In genomic region chr9:115261456-115261855, GRCm38 (mm10) we compare ENCODE assay signal across 8 mouse cellular contexts. TPM values are rescaled to one million over a fixed set of nuclear protein-coding genes. Genes with fewer than 3 reads are reported as not detected.
DNase-seq lines count a peak whose midpoint lies in the region; ATAC-seq and TF ChIP-seq lines count a peak whose summit lies in the region.

No protein-coding gene starts in this region.

- TF ChIP-seq EP300 in stomach, postnatal 0 days (optimal IDR thresholded peaks at IDR 0.05): no peak

- no peaks in the 10 kb centered on the region for H3K9me3 ChIP-seq in heart, embryonic 10.5 days
- H3K9me3 ChIP-seq in stomach, postnatal 0 days (ENCODE audit: control insufficient read depth, low read length): no peaks in the 10 kb centered on the region

- no peak for ATAC-seq in stomach, postnatal 0 days (ENCODE audit: low FRiP score, low TSS enrichment)

- peaks cover 48% of the 10 kb centered on the region for H3K36me3 ChIP-seq in heart, embryonic 10.5 days
- peaks cover 4% of the 10 kb centered on the region for H3K36me3 ChIP-seq in stomach, postnatal 0 days (ENCODE audit: control insufficient read depth, insufficient read depth, low read length)

- WGBS in heart, embryonic 10.5 days: 84% methylated on average over 8 of the region's 8 CpGs
- 80% methylated on average over 8 of the region's 8 CpGs for WGBS in stomach, postnatal 0 days

- H3K9ac ChIP-seq in stomach, postnatal 0 days (ENCODE audit: low read length): no peak overlapping the region

- H3K4me2 ChIP-seq in stomach, postnatal 0 days (replicated peaks; ENCODE audit: low read depth): no peak overlapping the region

- peak; percentile 73 for TF ChIP-seq CTCF in stomach, postnatal 0 days (IDR thresholded peaks at IDR 0.05; ENCODE audit: low read depth)

- peak; percentile 53 for DNase-seq in heart, embryonic 10.5 days (ENCODE audit: low spot score)
- no peak for DNase-seq in heart, postnatal 25 days (ENCODE audit: low spot score)
- peak; percentile 21 for DNase-seq in thymus, postnatal 0 days (ENCODE audit: low spot score)
- no peak for DNase-seq in thymus, postnatal 4 days
- peak; percentile 43 for DNase-seq in layer of hippocampus, adult 11-12 months (ENCODE audit: low spot score)
- no peak for DNase-seq in stomach, postnatal 0 days (ENCODE audit: low spot score)
- no peak for DNase-seq in gastrocnemius, adult 8-10 months (ENCODE audit: low spot score in 2 of 2)
- DNase-seq in gastrocnemius, postnatal 4 days (ENCODE audit: low spot score in 2 of 2): no peak

- H3K27ac ChIP-seq in heart, embryonic 10.5 days: no peak overlapping the region
- H3K27ac ChIP-seq in stomach, postnatal 0 days (replicated peaks): no peak overlapping the region

- H3K4me1 ChIP-seq in heart, embryonic 10.5 days: 0 out of 2 replicates have a peak, but pooled peaks cover 4% of the 10 kb centered on the region
- no peaks in the 10 kb centered on the region for H3K4me1 ChIP-seq in stomach, postnatal 0 days (replicated peaks; ENCODE audit: control insufficient read depth, insufficient read depth)

- no peaks in the 10 kb centered on the region for H3K27me3 ChIP-seq in heart, embryonic 10.5 days (ENCODE audit: insufficient read depth, poor library complexity, severe bottlenecking)
- H3K27me3 ChIP-seq in stomach, postnatal 0 days (ENCODE audit: control insufficient read depth, insufficient read depth, low read length): no peaks in the 10 kb centered on the region

- intact Hi-C loops in heart, postnatal 25 days (cut with DNase I): no loop called here

- H3K4me3 ChIP-seq in heart, embryonic 10.5 days: no peak overlapping the region
- H3K4me3 ChIP-seq in stomach, postnatal 0 days (ENCODE audit: low read depth, low read length): no peak overlapping the region

RNA-seq across cellular contexts. Expression of gene Stt3b, which starts 48.8 kb away (rescaled TPM):
- 101 TPM in 2 replicates for polyA plus RNA-seq in heart, embryonic 10.5 days (2016; fragmentation: Nextera tagmentation; extraction: Ambion mirVana)
- total RNA-seq in heart, postnatal 25 days (2021): 10 to 100 TPM; 56.0 to 58.2 TPM
- 55.6 and 56.8 TPM in 2 replicates for polyA plus RNA-seq in thymus, postnatal 0 days (2015; fragmentation: Nextera tagmentation; extraction: Ambion mirVana)
- polyA plus RNA-seq in stomach, postnatal 0 days (2015; fragmentation: Nextera tagmentation; extraction: Ambion mirVana): 48.9 and 49.6 TPM in 2 replicates
- total RNA-seq in gastrocnemius, adult 8-10 months (2022): 10 to 100 TPM; 73.5 to 85.0 (median 80.5) TPM
- 10 to 100 TPM; 79.9 to 86.1 TPM for total RNA-seq in gastrocnemius, postnatal 4 days (2021)

Comparison
In these comparisons a context has a peak if more than half of its experiments do, and no peak if none do; other contexts are left out.
1. DNase-seq: peak in heart, embryonic 10.5 days (single experiment), thymus, postnatal 0 days (single experiment) and layer of hippocampus, adult 11-12 months (single experiment); none in heart, postnatal 25 days (single experiment), thymus, postnatal 4 days (single experiment), stomach, postnatal 0 days (single experiment), gastrocnemius, adult 8-10 months (0 of 2) and gastrocnemius, postnatal 4 days (0 of 2).